Mouse (Mus musculus) heart, embryonic 15.5 days (tissue): Measurements from ENCODE around the gene Dock8. TPM values are rescaled to one million over a fixed set of nuclear protein-coding genes. Genes with fewer than 3 reads are reported as not detected.
A peak's percentile ranks its signal among the peaks of the same experiment; 100 is the strongest.

Source experiments
- ATAC-seq: fragments of 200-750 bp; cut with Nextera tagmentation; replicated peaks from 2 replicates; pipeline ENCODE4 v1.8.0; 2017; ENCODE audit warnings: low read depth, moderate TSS enrichment; ENCODE audit not compliant: insufficient number of reproducible peaks, insufficient read depth, low FRiP score
- H3K27ac ChIP-seq: fragments of 300-500 bp; sonication (generic); 2 replicates; pipeline ENCODE4 v1.5.1; 2015; ENCODE audit warnings: mild to moderate bottlenecking, inconsistent platforms
- H3K27me3 ChIP-seq: fragments of 300-500 bp; sonication (generic); 2 replicates; pipeline ENCODE4 v1.6.1; 2015; ENCODE audit warnings: inconsistent platforms
- H3K36me3 ChIP-seq: fragments of 300-500 bp; sonication (generic); 2 replicates; pipeline ENCODE4 v1.6.1; 2015; ENCODE audit warnings: mild to moderate bottlenecking, inconsistent platforms
- H3K4me1 ChIP-seq: fragments of 300-500 bp; sonication (generic); replicated peaks from 2 replicates; pipeline ENCODE4 v1.6.1; 2015; ENCODE audit warnings: inconsistent platforms
- H3K4me2 ChIP-seq: fragments of 300-500 bp; sonication (generic); 2 replicates; pipeline ENCODE4 v1.6.1; 2015; ENCODE audit warnings: inconsistent platforms, mild to moderate bottlenecking, moderate library complexity
- H3K4me3 ChIP-seq: fragments of 300-500 bp; sonication (generic); 2 replicates; pipeline ENCODE4 v1.5.1; 2015; ENCODE audit warnings: mild to moderate bottlenecking, inconsistent platforms
- H3K9ac ChIP-seq: fragments of 300-500 bp; sonication (generic); 2 replicates; pipeline ENCODE4 v1.6.1; 2015; ENCODE audit warnings: mild to moderate bottlenecking, inconsistent platforms
- H3K9me3 ChIP-seq: fragments of 300-500 bp; sonication (generic); replicated peaks from 2 replicates; pipeline ENCODE4 v1.6.1; 2016; ENCODE audit warnings: inconsistent platforms
- WGBS: fragments of 180-500 bp; shearing (Covaris S2); methylation state at CpG from one replicate; pipeline ENCODE4 v1.1.7; 2015; ENCODE audit warnings: mixed read lengths; 5-methylcytosine and 5-hydroxymethylcytosine counted together
- polyA plus RNA-seq: library from polyadenylated mRNA; unstranded; fragments of >200 nt; fragmentation: Nextera tagmentation; extraction: Ambion mirVana; gene quantifications from 2 replicates; pipeline ENCODE4 v1.2.1, GENCODE M21; 2015

The Dock8 gene
- polyA plus RNA-seq, 1 experiment from 2014 or later: 3.8 TPM

DNA sequence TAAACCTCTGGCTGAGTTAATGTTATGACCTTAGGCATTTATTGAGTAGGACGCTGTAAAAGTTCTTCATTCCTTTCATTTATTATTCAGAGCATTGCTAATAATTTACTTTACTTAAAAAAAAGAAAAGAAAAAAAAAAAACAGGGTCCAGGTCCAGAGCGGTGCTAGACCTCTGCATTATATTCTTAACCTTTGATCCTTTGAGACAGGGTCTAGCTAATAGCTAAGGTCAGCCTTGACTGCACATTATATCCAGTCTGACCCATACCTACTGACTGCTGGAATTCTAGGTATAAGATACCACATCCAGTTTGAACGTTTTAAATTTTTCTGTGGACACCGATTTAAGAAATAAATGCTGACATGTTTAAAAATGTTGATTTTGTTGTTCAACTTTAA lies 16.3 kb upstream of the Dock8 start:
- H3K4me2 ChIP-seq: no peak overlapping the region
- no peak overlapping the region for H3K9ac ChIP-seq
- H3K27ac ChIP-seq: no peak overlapping the region
- H3K36me3 ChIP-seq: no peaks in the 10 kb centered on the region
- H3K4me3 ChIP-seq: no peak overlapping the region
- 83% methylated on average over 4 of the region's 4 CpGs for WGBS
- H3K4me1 ChIP-seq: no peaks in the 10 kb centered on the region
- H3K27me3 ChIP-seq: no peaks in the 10 kb centered on the region
- no peaks in the 10 kb centered on the region for H3K9me3 ChIP-seq
- ATAC-seq: no peak

DNA sequence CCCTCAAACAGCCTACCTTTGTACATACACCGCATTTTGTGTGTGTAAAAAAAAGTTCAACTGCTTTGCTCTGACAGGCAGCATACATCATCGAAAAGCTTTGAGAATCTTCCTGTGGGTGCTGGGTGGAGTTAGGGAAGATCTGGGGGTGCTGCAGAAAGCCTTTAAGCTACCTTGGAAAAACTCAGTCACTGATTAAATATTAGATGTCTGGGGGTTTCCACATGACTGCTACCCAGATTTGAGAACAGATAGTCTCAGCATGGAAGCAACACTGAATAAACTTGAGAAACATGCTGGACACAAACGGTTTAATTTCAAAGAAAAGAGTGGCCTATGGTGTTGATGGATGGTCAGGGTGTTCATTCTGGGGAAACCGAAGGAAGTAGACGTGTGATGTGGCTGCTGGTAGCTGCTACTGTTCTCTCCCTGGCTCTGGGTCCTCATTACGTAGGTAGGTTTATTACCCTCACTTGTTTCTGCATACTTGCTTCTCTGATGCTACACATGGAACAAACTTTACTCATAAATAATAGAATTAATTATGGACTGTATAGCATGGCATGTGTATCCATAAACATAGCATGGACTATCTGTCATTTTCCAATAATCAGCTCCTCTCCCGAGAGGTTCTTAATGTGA lies 15.4 kb upstream of the Dock8 start:
- Histone ChIP-seq H3K9me3 (no peaks in the 10 kb centered on the region), H3K27me3 (no peaks in the 10 kb centered on the region), H3K9ac (no peak overlapping the region), H3K36me3 (no peaks in the 10 kb centered on the region), H3K4me1 (0 out of 2 replicates have a peak, but pooled peaks cover 4% of the 10 kb centered on the region), H3K4me2 (no peak overlapping the region), H3K27ac (no peak overlapping the region), H3K4me3 (no peak overlapping the region)
- no peak for ATAC-seq
- WGBS: 67% methylated on average over 7 of the region's 7 CpGs

DNA sequence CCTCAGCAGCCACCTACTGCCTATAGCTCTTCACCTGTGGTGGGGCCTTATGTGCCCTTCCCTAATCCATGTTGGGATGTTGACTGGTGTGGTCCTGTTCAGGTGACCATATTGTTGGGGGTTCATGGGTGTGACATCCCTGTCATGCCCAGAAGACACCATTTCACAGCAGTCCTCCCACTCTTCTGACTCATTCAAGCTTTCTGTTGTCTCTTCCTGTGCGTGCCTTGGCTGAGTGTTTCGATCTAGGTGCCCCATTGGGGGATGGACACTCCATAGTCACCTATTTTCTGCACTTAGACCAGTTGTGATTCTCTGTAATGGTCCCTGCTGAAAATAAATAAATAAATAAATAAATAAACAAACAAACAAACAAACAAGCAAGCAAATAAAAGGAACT lies 14.3 kb upstream of the Dock8 start:
- H3K4me1 ChIP-seq: 0 out of 2 replicates have a peak, but pooled peaks cover 4% of the 10 kb centered on the region
- WGBS: 87% methylated on average over 2 of the region's 2 CpGs

DNA sequence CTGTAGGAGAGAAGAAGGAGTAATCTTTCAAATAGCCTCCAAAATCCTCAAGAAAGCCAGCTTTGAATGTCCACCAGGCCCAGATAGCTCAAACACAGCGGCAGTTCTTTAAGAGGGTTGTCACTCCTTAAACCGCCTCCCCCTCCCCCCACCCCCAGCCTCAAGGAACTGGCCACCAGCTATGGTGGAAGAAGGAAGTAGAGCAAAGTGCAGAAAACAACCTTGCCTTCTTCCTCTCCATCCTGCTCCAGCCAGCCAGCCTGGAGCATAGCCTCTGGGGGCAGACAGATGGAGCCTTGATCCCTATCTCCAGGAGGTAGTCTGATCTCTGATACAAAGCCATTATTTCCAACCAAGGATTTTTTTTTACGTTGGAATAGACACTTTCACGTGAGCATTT lies 12.0 kb upstream of the Dock8 start:
- Histone ChIP-seq H3K27me3 (no peaks in the 10 kb centered on the region), H3K4me1 (0 out of 2 replicates have a peak, but pooled peaks cover 4% of the 10 kb centered on the region), H3K4me3 (no peak overlapping the region), H3K36me3 (no peaks in the 10 kb centered on the region), H3K9me3 (no peaks in the 10 kb centered on the region), H3K9ac (no peak overlapping the region), H3K4me2 (no peak overlapping the region), H3K27ac (no peak overlapping the region)
- ATAC-seq: no peak
- 65% methylated on average over 4 of the region's 4 CpGs for WGBS

More for the DNA sequence above, 14.3 kb upstream of the Dock8 start:
- no peak overlapping the region for H3K27ac ChIP-seq
- no peak overlapping the region for H3K9ac ChIP-seq
- no peak overlapping the region for H3K4me2 ChIP-seq
- ATAC-seq: no peak
- H3K9me3 ChIP-seq: no peaks in the 10 kb centered on the region
- H3K4me3 ChIP-seq: no peak overlapping the region
- H3K27me3 ChIP-seq: no peaks in the 10 kb centered on the region
- no peaks in the 10 kb centered on the region for H3K36me3 ChIP-seq

DNA sequence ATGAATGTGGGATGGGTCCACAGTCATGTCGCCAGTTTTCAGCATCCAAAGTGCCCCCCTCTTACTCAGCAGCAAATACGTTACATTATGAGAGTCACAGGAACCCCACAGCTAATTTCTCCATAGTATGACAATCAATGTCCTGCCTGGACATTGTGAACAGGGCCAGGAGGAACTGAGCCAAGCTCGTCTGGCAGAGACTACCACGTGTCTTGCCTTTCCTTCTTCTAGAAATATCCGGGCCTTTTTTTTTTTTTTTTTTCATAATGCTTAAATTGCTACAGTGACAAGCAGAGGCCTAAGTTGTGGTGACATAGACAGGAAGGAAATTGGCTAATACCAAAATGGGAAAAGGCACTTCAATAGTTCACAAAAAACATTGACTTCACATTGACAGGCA lies 10.5 kb upstream of the Dock8 start:
- Histone ChIP-seq H3K4me3 (no peak overlapping the region), H3K9me3 (no peaks in the 10 kb centered on the region), H3K36me3 (no peaks in the 10 kb centered on the region), H3K27ac (no peak overlapping the region), H3K27me3 (no peaks in the 10 kb centered on the region), H3K4me2 (no peak overlapping the region), H3K4me1 (0 out of 2 replicates have a peak, but pooled peaks cover 4% of the 10 kb centered on the region), H3K9ac (no peak overlapping the region)
- no peak for ATAC-seq
- WGBS: 60% methylated on average over 5 of the region's 5 CpGs

DNA sequence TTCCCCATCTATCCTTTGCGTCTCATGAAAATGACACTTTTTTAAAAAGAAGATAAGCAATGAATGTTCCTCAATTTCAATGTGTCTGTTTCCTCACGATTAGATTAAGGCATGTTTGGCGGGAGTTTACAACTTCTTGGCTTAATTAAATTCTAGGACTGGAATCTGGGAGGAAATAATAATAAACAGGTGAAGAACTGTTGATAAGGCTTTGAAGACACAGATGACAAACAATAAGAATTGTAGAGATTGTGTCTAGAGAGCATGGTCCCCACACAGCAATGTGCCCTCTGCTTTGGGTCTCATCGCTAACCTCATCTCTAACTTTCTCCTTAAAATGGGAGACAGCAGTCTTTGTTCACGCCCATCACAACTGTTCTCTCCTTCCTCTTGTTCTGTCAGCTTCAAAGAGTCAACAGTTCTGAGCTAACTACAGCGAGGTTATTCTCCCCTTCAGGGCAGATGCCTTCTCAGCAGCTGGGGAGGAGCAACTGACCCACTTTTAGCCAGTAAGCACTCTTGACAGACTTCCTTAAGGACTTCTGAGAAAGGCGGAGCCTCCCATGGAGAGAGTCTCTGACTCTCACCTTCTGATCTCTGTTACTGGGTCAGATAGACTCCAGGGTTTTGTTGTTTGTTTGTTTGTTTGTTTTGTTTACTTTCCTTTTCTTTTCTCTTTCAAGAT lies 9.1 kb upstream of the Dock8 start:
- ATAC-seq: no peak
- H3K9me3 ChIP-seq: no peaks in the 10 kb centered on the region
- no peak overlapping the region for H3K4me2 ChIP-seq
- H3K4me3 ChIP-seq: no peak overlapping the region
- 0 out of 2 replicates have a peak, but pooled peaks cover 6% of the 10 kb centered on the region for H3K4me1 ChIP-seq
- 57% methylated on average over 7 of the region's 7 CpGs for WGBS
- H3K9ac ChIP-seq: no peak overlapping the region
- no peaks in the 10 kb centered on the region for H3K36me3 ChIP-seq
- no peak overlapping the region for H3K27ac ChIP-seq
- H3K27me3 ChIP-seq: no peaks in the 10 kb centered on the region

DNA sequence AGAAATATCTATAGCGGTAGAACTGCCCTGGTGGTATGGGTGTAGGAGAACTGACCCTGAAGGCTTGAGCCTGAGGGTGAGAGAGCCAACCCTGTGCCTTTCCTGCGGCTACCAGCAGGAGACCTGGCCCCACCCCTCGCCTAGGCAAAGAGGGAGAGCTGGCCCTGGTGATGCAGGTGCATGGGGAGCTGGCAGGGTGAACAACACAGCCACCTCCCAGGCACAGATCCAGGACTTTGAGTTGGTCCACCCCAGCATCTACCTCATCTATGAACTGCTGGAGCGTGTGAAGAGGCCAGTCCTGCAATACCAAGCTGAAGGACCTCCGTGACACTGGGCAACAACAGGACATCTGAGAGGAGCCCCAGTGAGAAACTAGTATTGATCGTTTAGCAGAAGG lies 5.8 kb upstream of the Dock8 start:
- WGBS: 73% methylated on average over 6 of the region's 6 CpGs
- Histone ChIP-seq H3K4me1 (0 out of 2 replicates have a peak, but pooled peaks cover 2% of the 10 kb centered on the region), H3K36me3 (no peaks in the 10 kb centered on the region), H3K4me2 (no peak overlapping the region), H3K27ac (no peak overlapping the region), H3K27me3 (0 out of 2 replicates have a peak, but pooled peaks cover 4% of the 10 kb centered on the region), H3K9ac (no peak overlapping the region), H3K9me3 (no peaks in the 10 kb centered on the region), H3K4me3 (no peak overlapping the region)
- no peak for ATAC-seq

DNA sequence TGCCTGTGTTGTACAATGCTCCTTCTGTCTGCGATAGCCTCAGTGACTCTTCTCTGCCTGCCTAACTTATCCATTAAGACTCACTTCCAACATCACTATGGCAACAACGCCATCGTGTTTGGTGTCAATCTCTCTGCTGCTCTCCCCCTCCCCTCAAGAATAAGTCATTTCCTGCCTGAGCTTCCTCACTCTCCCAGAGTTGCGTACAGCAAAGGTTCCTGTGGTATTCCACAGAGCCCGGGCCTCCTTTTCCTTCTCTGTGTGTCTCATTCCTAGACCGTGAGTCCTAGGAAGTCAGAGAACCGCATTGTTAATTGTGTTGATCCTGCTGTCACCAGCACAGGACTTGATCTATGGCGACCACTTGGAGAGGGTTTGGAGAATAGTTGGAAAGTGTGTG lies 4.4 kb upstream of the Dock8 start:
- Histone ChIP-seq H3K27ac (no peak overlapping the region), H3K4me1 (peaks cover 4% of the 10 kb centered on the region), H3K4me3 (no peak overlapping the region), H3K9ac (no peak overlapping the region), H3K4me2 (no peak overlapping the region), H3K36me3 (no peaks in the 10 kb centered on the region), H3K9me3 (no peaks in the 10 kb centered on the region), H3K27me3 (0 out of 2 replicates have a peak, but pooled peaks cover 4% of the 10 kb centered on the region)
- ATAC-seq: 0 out of 2 replicates have a peak, but pooled peaks have one; percentile 15
- WGBS: 34% methylated on average over 8 of the region's 8 CpGs

DNA sequence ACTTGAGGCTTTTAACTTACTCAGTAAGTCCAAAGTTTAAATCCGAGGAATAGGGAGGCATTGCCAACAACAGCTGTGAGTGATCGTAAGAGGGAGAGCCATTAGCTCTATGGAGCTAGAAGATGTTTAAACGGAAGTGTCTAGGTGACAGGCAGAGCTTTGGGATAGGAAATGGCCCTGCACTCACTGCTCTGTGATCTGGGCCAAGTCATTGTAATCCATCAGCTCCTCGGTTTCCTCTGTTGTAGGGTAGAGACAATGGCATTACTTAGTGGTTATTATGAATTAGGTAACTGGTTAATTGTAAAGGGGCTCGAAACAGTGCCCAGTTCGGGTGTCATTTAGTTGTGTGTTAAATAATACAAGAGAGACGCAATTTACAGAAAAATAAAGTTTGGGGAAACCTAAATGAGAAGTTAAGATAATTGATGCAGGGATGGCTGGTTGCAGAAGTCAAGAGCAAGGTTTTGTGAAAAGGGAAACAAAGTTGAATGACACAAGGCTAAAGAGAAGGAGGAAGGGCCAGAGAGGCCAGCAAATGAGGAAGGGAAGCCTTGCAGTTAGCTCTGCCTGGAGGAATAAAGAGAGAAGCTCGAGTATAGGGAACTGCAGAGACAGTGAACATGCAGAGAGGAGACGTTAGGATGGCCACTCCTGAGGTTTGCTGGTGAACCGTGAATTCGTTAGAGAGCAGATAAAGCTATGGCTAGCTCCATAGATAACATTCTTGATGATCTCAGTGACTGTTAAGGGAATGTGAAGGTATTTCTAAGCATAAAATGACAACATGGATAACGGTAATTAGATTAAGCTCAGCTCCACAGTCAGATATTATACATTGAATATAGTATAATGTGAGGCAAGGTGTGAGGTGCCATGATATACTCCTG lies 2.3 kb upstream of the Dock8 start:
- 60% methylated on average over 12 of the region's 12 CpGs for WGBS
- Histone ChIP-seq H3K4me2 (no peak overlapping the region), H3K27ac (no peak overlapping the region), H3K9me3 (no peaks in the 10 kb centered on the region), H3K4me3 (no peak overlapping the region), H3K9ac (no peak overlapping the region), H3K27me3 (peaks cover 17% of the 10 kb centered on the region), H3K36me3 (no peaks in the 10 kb centered on the region), H3K4me1 (peaks cover 12% of the 10 kb centered on the region)
- no peak for ATAC-seq

DNA sequence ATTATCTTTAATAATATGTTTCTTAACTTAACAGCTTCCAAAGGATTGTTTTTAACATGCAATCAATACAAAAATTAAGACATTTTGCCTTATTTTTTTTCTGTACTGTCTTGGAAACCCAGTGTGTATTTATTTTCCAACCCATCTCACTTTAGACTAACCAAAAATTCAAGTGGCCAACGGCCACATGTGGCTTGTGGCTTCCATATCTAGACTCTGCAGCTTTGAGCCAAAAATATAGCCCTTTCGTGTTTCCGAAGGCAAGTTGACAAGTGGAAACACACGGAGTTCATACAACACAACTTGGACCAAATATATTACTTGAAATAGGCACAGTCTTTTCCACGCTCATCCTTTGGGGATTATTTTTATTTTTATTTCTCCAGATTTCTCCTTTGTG lies 773 bp upstream of the Dock8 start:
- WGBS: 64% methylated on average over 5 of the region's 5 CpGs
- Histone ChIP-seq H3K9me3 (no peaks in the 10 kb centered on the region), H3K27me3 (peaks cover 17% of the 10 kb centered on the region), H3K4me1 (peaks cover 12% of the 10 kb centered on the region), H3K27ac (no peak overlapping the region), H3K4me3 (peak overlapping the region; percentile 69), H3K4me2 (peak overlapping the region; percentile 80), H3K36me3 (no peaks in the 10 kb centered on the region), H3K9ac (no peak overlapping the region)
- no peak for ATAC-seq

DNA sequence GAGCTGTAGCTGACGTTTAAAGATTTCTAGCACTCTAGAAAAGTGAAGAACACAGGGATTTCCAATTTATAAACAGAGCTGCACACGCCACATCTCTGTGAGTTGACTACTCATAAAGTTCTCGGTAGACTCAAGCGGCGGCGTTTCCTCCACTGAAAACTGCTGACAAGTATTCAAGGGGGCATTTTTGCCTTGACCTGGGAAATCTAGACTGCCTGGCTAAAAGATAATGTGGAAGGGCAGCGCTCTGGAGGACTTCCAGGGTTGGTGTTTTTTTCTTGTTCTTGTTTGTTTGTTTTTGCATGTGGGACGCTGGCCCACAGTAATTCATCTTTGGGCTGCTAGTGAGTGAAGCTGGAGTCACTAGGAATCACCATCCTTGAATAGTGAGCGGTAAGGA lies 819 bp downstream of the Dock8 start:
- H3K36me3 ChIP-seq: no peaks in the 10 kb centered on the region
- H3K27ac ChIP-seq: no peak overlapping the region
- H3K4me3 ChIP-seq: peak overlapping the region; percentile 69
- peaks cover 17% of the 10 kb centered on the region for H3K27me3 ChIP-seq
- peak overlapping the region; percentile 59; the same call in 1 of the 2 replicates for H3K9ac ChIP-seq
- ATAC-seq: no peak
- H3K4me1 ChIP-seq: peaks cover 19% of the 10 kb centered on the region
- WGBS: 18% methylated on average over 9 of the region's 9 CpGs
- H3K4me2 ChIP-seq: peak overlapping the region; percentile 80
- H3K9me3 ChIP-seq: no peaks in the 10 kb centered on the region
